Mouse (Mus musculus): ENCODE measurements around the gene Prame. TPM values are rescaled to one million over a fixed set of nuclear protein-coding genes. Genes with fewer than 3 reads are reported as not detected.
"Not testable (repeated sequence)": the region's sequence is repeated elsewhere in the genome, so short reads cannot be mapped to it uniquely, and the experiment has no call there.

Gene Prame
- polyA plus RNA-seq (2016; fragmentation: Nextera tagmentation; extraction: Ambion mirVana) = not detected in 2 replicates

GRCm38 (mm10) chrX:135627605-135628004 lies at the start of gene Prame:
Gene Prame (minus strand): TSS chrX:135627705.
- Histone ChIP-seq H3K4me3 (no peak within 1 kb of the TSS), H3K27me3 (ENCODE audit: insufficient read depth, poor library complexity, severe bottlenecking) (no peaks in the 10 kb centered on the region), H3K36me3 (no peaks in the 10 kb centered on the region), H3K4me1 (no peaks in the 10 kb centered on the region), H3K27ac (no peak within 1 kb of the TSS), H3K9me3 (no peaks in the 10 kb centered on the region)
- WGBS = 84% methylated on average over 11 of the region's 11 CpGs
- no peak for DNase-seq (ENCODE audit: low spot score)

GRCm38 (mm10) chrX:135652173-135652772 lies 24.8 kb upstream of the Prame start:
- no peaks in the 10 kb centered on the region for H3K4me1 ChIP-seq
- 45% methylated on average over 9 of the region's 9 CpGs for WGBS
- no peaks in the 10 kb centered on the region for H3K27me3 ChIP-seq (ENCODE audit: insufficient read depth, poor library complexity, severe bottlenecking)
- H3K36me3 ChIP-seq = no peaks in the 10 kb centered on the region
- H3K27ac ChIP-seq = no peak overlapping the region
- no peaks in the 10 kb centered on the region for H3K9me3 ChIP-seq
- DNase-seq (ENCODE audit: low spot score) = no peak
- H3K4me3 ChIP-seq = no peak overlapping the region

- H3K36me3 ChIP-seq; H3K27ac ChIP-seq; H3K4me1 ChIP-seq; H3K27me3 ChIP-seq (ENCODE audit: insufficient read depth, poor library complexity, severe bottlenecking); H3K4me3 ChIP-seq; DNase-seq (ENCODE audit: low spot score); H3K9me3 ChIP-seq: not testable (repeated sequence)
- 65% methylated on average over 3 of the region's 3 CpGs for WGBS
Observed at GRCm38 (mm10) chrX:135601298-135602029, 26.0 kb downstream of the Prame start.

- Histone ChIP-seq H3K27ac (no peak within 1 kb of the TSS), H3K4me1 (no peaks in the 10 kb centered on the region), H3K27me3 (ENCODE audit: insufficient read depth, poor library complexity, severe bottlenecking) (no peaks in the 10 kb centered on the region), H3K9me3 (no peaks in the 10 kb centered on the region), H3K36me3 (no peaks in the 10 kb centered on the region), H3K4me3 (no peak within 1 kb of the TSS)
- DNase-seq (ENCODE audit: low spot score) = no peak
- WGBS = 69% methylated on average over 2 of the region's 2 CpGs
Observed at GRCm38 (mm10) chrX:135598677-135599076, 28.8 kb downstream of the Prame start, which contains the start of gene Nxf7. Gene Nxf7 (minus strand): TSS chrX:135598777.

- no peak for DNase-seq (ENCODE audit: low spot score)
- Histone ChIP-seq H3K9me3 (no peaks in the 10 kb centered on the region), H3K36me3 (no peaks in the 10 kb centered on the region), H3K4me3 (no peak overlapping the region), H3K27me3 (ENCODE audit: insufficient read depth, poor library complexity, severe bottlenecking) (no peaks in the 10 kb centered on the region), H3K4me1 (no peaks in the 10 kb centered on the region), H3K27ac (no peak overlapping the region)
- WGBS = 62% methylated on average over 13 of the region's 13 CpGs
Observed at GRCm38 (mm10) chrX:135598096-135598495, 29.4 kb downstream of the Prame start.

GRCm38 (mm10) chrX:135576412-135576811 lies 51.1 kb downstream of the Prame start:
- no peaks in the 10 kb centered on the region for H3K9me3 ChIP-seq
- H3K27ac ChIP-seq = no peak overlapping the region
- H3K36me3 ChIP-seq = no peaks in the 10 kb centered on the region
- DNase-seq (ENCODE audit: low spot score) = no peak
- no peaks in the 10 kb centered on the region for H3K4me1 ChIP-seq
- H3K4me3 ChIP-seq = no peak overlapping the region
- H3K27me3 ChIP-seq (ENCODE audit: insufficient read depth, poor library complexity, severe bottlenecking) = no peaks in the 10 kb centered on the region
- WGBS = 88% methylated on average over 1 of the region's 1 CpGs

GRCm38 (mm10) chrX:135574958-135575628 lies 52.4 kb downstream of the Prame start:
- not testable (repeated sequence) for DNase-seq (ENCODE audit: low spot score); H3K9me3 ChIP-seq; H3K4me1 ChIP-seq; H3K27me3 ChIP-seq (ENCODE audit: insufficient read depth, poor library complexity, severe bottlenecking); H3K4me3 ChIP-seq; H3K36me3 ChIP-seq
- WGBS = 37% methylated on average over 9 of the region's 9 CpGs
- H3K27ac ChIP-seq = peak overlapping the region; percentile 56; the same call in 1 of the 2 replicates

- H3K4me1 ChIP-seq; H3K27me3 ChIP-seq (ENCODE audit: insufficient read depth, poor library complexity, severe bottlenecking); H3K4me3 ChIP-seq; H3K9me3 ChIP-seq; H3K36me3 ChIP-seq: not testable (repeated sequence)
- 19% methylated on average over 8 of the region's 8 CpGs for WGBS
- peak; percentile 76 for DNase-seq (ENCODE audit: low spot score)
- H3K27ac ChIP-seq = 0 out of 2 replicates have a peak overlapping the region, but pooled peaks have one; percentile 56
Observed at GRCm38 (mm10) chrX:135574261-135574957, 53.1 kb downstream of the Prame start.

GRCm38 (mm10) chrX:135569467-135569866 lies 58.0 kb downstream of the Prame start:
- H3K9me3 ChIP-seq; H3K27me3 ChIP-seq (ENCODE audit: insufficient read depth, poor library complexity, severe bottlenecking); H3K4me3 ChIP-seq; H3K36me3 ChIP-seq; H3K27ac ChIP-seq; DNase-seq (ENCODE audit: low spot score); H3K4me1 ChIP-seq: not testable (repeated sequence)
- 31% methylated on average over 2 of the region's 2 CpGs for WGBS

GRCm38 (mm10) chrX:135564934-135565333 lies 62.6 kb downstream of the Prame start:
- not testable (repeated sequence) for H3K4me1 ChIP-seq; H3K27me3 ChIP-seq (ENCODE audit: insufficient read depth, poor library complexity, severe bottlenecking); H3K9me3 ChIP-seq; H3K4me3 ChIP-seq; H3K27ac ChIP-seq; H3K36me3 ChIP-seq; DNase-seq (ENCODE audit: low spot score)
- 52% methylated on average over 4 of the region's 4 CpGs for WGBS
